Mouse (Mus musculus): ENCODE measurements around the gene Mgll. TPM values are rescaled to one million over a fixed set of nuclear protein-coding genes. Genes with fewer than 3 reads are reported as not detected.

The Mgll gene
- polyA plus RNA-seq, 1 experiment: 128 TPM

- no peak overlapping the region for H3K4me3 ChIP-seq (replicated peaks; ENCODE audit: extremely low read depth, low read depth, low read length)
- TF ChIP-seq CTCF (IDR thresholded peaks at IDR 0.05; ENCODE audit: insufficient read depth, low read length) (no peak), POLR2A (IDR thresholded peaks at IDR 0.05; ENCODE audit: borderline replicate concordance, extremely low read depth, low read depth, low read length) (no peak)
- 85% methylated on average over 9 of the region's 9 CpGs for WGBS
- DNase-seq: no peak
- H3K4me1 ChIP-seq (ENCODE audit: control insufficient read depth, insufficient read depth, low read length): peaks cover 5% of the 10 kb centered on the region
Measured at GRCm38 (mm10) chr6:88843781-88844725, 119.8 kb downstream of the Mgll start.

- DNase-seq: no peak
- TF ChIP-seq POLR2A (IDR thresholded peaks at IDR 0.05; ENCODE audit: borderline replicate concordance, extremely low read depth, low read depth, low read length) (no peak), CTCF (IDR thresholded peaks at IDR 0.05; ENCODE audit: insufficient read depth, low read length) (no peak)
Measured at GRCm38 (mm10) chr6:88844901-88845565, 120.8 kb downstream of the Mgll start.

GRCm38 (mm10) chr6:88847571-88847970 lies 123.4 kb downstream of the Mgll start:
- Histone ChIP-seq H3K4me3 (replicated peaks; ENCODE audit: extremely low read depth, low read depth, low read length) (no peak overlapping the region), H3K4me1 (ENCODE audit: control insufficient read depth, insufficient read depth, low read length) (no peaks in the 10 kb centered on the region; the same call in 1 of the 2 replicates)
- DNase-seq: no peak
- TF ChIP-seq CTCF (IDR thresholded peaks at IDR 0.05; ENCODE audit: insufficient read depth, low read length): no peak
- WGBS: 59% methylated on average over 2 of the region's 2 CpGs

More at GRCm38 (mm10) chr6:88844901-88845565, 120.8 kb downstream of the Mgll start:
- WGBS: 90% methylated on average over 7 of the region's 7 CpGs
- no peak overlapping the region for H3K4me3 ChIP-seq (replicated peaks; ENCODE audit: extremely low read depth, low read depth, low read length)
- H3K4me1 ChIP-seq (ENCODE audit: control insufficient read depth, insufficient read depth, low read length): peaks cover 5% of the 10 kb centered on the region

GRCm38 (mm10) chr6:88849270-88849669 lies 125.1 kb downstream of the Mgll start:
- Histone ChIP-seq H3K4me3 (replicated peaks; ENCODE audit: extremely low read depth, low read depth, low read length) (no peak overlapping the region), H3K4me1 (ENCODE audit: control insufficient read depth, insufficient read depth, low read length) (no peaks in the 10 kb centered on the region)
- 57% methylated on average over 4 of the region's 4 CpGs for WGBS
- TF ChIP-seq POLR2A (IDR thresholded peaks at IDR 0.05; ENCODE audit: borderline replicate concordance, extremely low read depth, low read depth, low read length): no peak
- peak; percentile 57 for TF ChIP-seq CTCF (IDR thresholded peaks at IDR 0.05; ENCODE audit: insufficient read depth, low read length)
- peak; percentile 42 for DNase-seq

- WGBS: 81% methylated on average over 7 of the region's 7 CpGs
- no peak overlapping the region for H3K4me3 ChIP-seq (replicated peaks; ENCODE audit: extremely low read depth, low read depth, low read length)
- TF ChIP-seq CTCF (IDR thresholded peaks at IDR 0.05; ENCODE audit: insufficient read depth, low read length): no peak
- no peak for TF ChIP-seq POLR2A (IDR thresholded peaks at IDR 0.05; ENCODE audit: borderline replicate concordance, extremely low read depth, low read depth, low read length)
- H3K4me1 ChIP-seq (ENCODE audit: control insufficient read depth, insufficient read depth, low read length): no peaks in the 10 kb centered on the region
- DNase-seq: no peak
Measured at GRCm38 (mm10) chr6:88850034-88850433, 125.8 kb downstream of the Mgll start.

GRCm38 (mm10) chr6:88854509-88854908 lies 130.3 kb downstream of the Mgll start:
- no peaks in the 10 kb centered on the region for H3K4me1 ChIP-seq (ENCODE audit: control insufficient read depth, insufficient read depth, low read length)
- no peak for DNase-seq
- no peak overlapping the region for H3K4me3 ChIP-seq (replicated peaks; ENCODE audit: extremely low read depth, low read depth, low read length)
- TF ChIP-seq CTCF (IDR thresholded peaks at IDR 0.05; ENCODE audit: insufficient read depth, low read length) (no peak), POLR2A (IDR thresholded peaks at IDR 0.05; ENCODE audit: borderline replicate concordance, extremely low read depth, low read depth, low read length) (no peak)
- WGBS: 72% methylated on average over 5 of the region's 5 CpGs

GRCm38 (mm10) chr6:88855636-88856035 lies 131.4 kb downstream of the Mgll start:
- WGBS: 26% methylated on average over 5 of the region's 5 CpGs

GRCm38 (mm10) chr6:88857249-88857648 lies 133.0 kb downstream of the Mgll start:
- no peaks in the 10 kb centered on the region for H3K4me1 ChIP-seq (ENCODE audit: control insufficient read depth, insufficient read depth, low read length)
- 27% methylated on average over 9 of the region's 9 CpGs for WGBS
- DNase-seq: no peak
- H3K4me3 ChIP-seq (replicated peaks; ENCODE audit: extremely low read depth, low read depth, low read length): no peak overlapping the region
- TF ChIP-seq POLR2A (IDR thresholded peaks at IDR 0.05; ENCODE audit: borderline replicate concordance, extremely low read depth, low read depth, low read length): no peak
- TF ChIP-seq CTCF (IDR thresholded peaks at IDR 0.05; ENCODE audit: insufficient read depth, low read length): no peak

More at GRCm38 (mm10) chr6:88855636-88856035, 131.4 kb downstream of the Mgll start:
- TF ChIP-seq CTCF (IDR thresholded peaks at IDR 0.05; ENCODE audit: insufficient read depth, low read length): no peak
- no peak for TF ChIP-seq POLR2A (IDR thresholded peaks at IDR 0.05; ENCODE audit: borderline replicate concordance, extremely low read depth, low read depth, low read length)
- DNase-seq: peak; percentile 34
- Histone ChIP-seq H3K4me3 (replicated peaks; ENCODE audit: extremely low read depth, low read depth, low read length) (no peak overlapping the region), H3K4me1 (ENCODE audit: control insufficient read depth, insufficient read depth, low read length) (no peaks in the 10 kb centered on the region)

- no peak for DNase-seq
- Histone ChIP-seq H3K4me1 (ENCODE audit: control insufficient read depth, insufficient read depth, low read length) (no peaks in the 10 kb centered on the region), H3K4me3 (replicated peaks; ENCODE audit: extremely low read depth, low read depth, low read length) (no peak overlapping the region)
- TF ChIP-seq POLR2A (IDR thresholded peaks at IDR 0.05; ENCODE audit: borderline replicate concordance, extremely low read depth, low read depth, low read length): no peak
- TF ChIP-seq CTCF (IDR thresholded peaks at IDR 0.05; ENCODE audit: insufficient read depth, low read length): no peak
- 81% methylated on average over 6 of the region's 6 CpGs for WGBS
Measured at GRCm38 (mm10) chr6:88857830-88858229, 133.6 kb downstream of the Mgll start.

Data from lung, adult 2 months (tissue).